22 mouse cellular contexts compared by ENCODE assay signal in the genomic region with DNA sequence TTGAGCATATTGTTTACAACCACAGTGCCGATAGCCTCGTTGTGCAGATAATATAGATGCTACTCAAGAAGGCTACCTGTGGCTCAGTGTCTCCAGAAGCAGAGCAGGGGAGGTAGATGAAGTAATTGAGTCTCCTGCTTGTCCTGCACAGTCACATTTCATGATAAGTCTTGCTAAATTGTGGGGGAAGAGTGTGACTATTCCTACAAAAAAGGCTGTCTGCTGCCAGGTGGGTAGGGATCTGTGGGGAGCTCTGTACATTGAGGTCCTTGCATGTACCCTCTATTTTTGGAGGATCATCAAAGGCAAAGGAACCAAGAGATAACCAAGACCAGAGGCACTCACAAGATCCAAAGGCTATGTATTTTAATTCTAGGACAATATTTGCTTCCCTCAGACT.
A peak's percentile ranks its signal among the peaks of the same experiment; 100 is the strongest.
DNase-seq lines count a peak whose midpoint lies in the region; TF ChIP-seq lines count a peak whose summit lies in the region.
"Had no signal": no experiment of that assay in that cellular context is flagged by ENCODE, and none has a peak within 500 bp of the region (broad histone marks: within the 10 kb centered on the region; RNA-seq: fewer than 3 reads in every experiment).

No protein-coding gene starts in this region.

- DNase-seq in frontal cortex, adult 2 months (ENCODE audit: extremely low spot score in 1 of 2, low spot score in 1 of 2): peak; percentile 15 to 41
- DNase-seq in frontal cortex, postnatal 14 days (ENCODE audit: low spot score in 2 of 2): no peak
- DNase-seq in left cerebral cortex, adult 2 months (ENCODE audit: extremely low spot score in 1 of 2, low spot score in 2 of 2): no peak
- no peak for DNase-seq in left cerebral cortex, postnatal 10 days (ENCODE audit: extremely low spot score in 1 of 2, low spot score in 2 of 2)
- DNase-seq in brain, adult 2 months (ENCODE audit: low read depth, low spot score): peak; percentile 63
- peak; percentile 46 for DNase-seq in telencephalon, adult 2 months (ENCODE audit: low read depth, low spot score)
- no peak for DNase-seq in urinary bladder, postnatal 4 days (ENCODE audit: low spot score in 2 of 2)
- DNase-seq: adrenal gland, postnatal 10 days; adrenal gland, postnatal 36 days; B cell, adult 2 months; cerebellum, adult 11 months; cerebellum, adult 2 months; cerebellum, adult 9-11 months; cerebellum, postnatal 25 days; forebrain, postnatal 0 days; gastrocnemius, adult 2 months; gastrocnemius, postnatal 14 days; heart, adult 11 months had no signal

- H3K27ac ChIP-seq in left cerebral cortex, adult 2 months: peak overlapping the region; percentile 62; the same call in 1 of the 2 replicates
- H3K27ac ChIP-seq: embryonic facial prominence, embryonic 12.5 days; embryonic facial prominence, embryonic 15.5 days; gastrocnemius, adult 2 months; hindbrain, embryonic 12.5 days; hindbrain, embryonic 15.5 days had no signal

- no peak for TF ChIP-seq CTCF in left cerebral cortex, adult 2 months (IDR thresholded peaks at IDR 0.05)

- intact Hi-C loops in left cerebral cortex, adult 2 months (cut with DNase I): loop anchor here (1.0 kb wide), 2 partner anchors 17 to 81 kb away; no protein-coding TSS in a partner anchor
- intact Hi-C loops in left cerebral cortex, postnatal 10 days (cut with DNase I): no loop called here

- H3K4me3 ChIP-seq in left cerebral cortex, adult 2 months: no peak overlapping the region
- H3K4me3 ChIP-seq: embryonic facial prominence, embryonic 12.5 days; embryonic facial prominence, embryonic 15.5 days; gastrocnemius, adult 2 months; hindbrain, embryonic 12.5 days; hindbrain, embryonic 15.5 days had no signal

Comparison
In these comparisons a context has a peak if more than half of its experiments do, and no peak if none do; other contexts are left out.
1. DNase-seq: peak in frontal cortex, adult 2 months (2 of 2), brain, adult 2 months (single experiment) and telencephalon, adult 2 months (single experiment); none in frontal cortex, postnatal 14 days (0 of 2), left cerebral cortex, adult 2 months (0 of 2), left cerebral cortex, postnatal 10 days (0 of 2) and urinary bladder, postnatal 4 days (0 of 2).